Mouse (Mus musculus): ENCODE results near the gene Cntn3. TPM values are rescaled to one million over a fixed set of nuclear protein-coding genes. Genes with fewer than 3 reads are reported as not detected.

Gene Cntn3
- polyA plus RNA-seq, 1 experiment: not detected

DNA sequence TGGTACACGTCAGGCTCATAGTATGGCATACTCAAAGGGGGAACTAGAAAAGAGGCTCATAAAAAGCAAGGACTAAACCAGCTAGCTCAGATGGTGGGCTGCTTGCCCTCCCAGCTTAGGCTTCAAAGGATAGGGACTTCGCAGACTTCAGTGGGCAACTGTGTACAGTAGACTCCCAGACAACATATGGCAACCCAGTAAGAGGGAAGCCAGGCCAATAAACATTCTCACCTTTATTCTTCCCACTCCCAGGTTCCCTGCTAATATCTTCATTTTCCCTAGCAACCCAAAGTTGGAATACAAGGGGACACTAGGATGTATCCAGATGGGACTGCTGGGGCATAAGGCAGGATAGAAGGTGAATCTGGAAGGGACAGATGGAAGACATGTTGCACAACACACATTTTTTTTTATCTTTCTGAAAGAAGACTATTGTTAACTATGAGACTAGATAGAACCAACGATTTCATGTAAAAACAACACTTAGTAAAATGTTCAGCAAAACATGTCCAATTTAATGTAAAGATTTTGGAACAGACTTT, 209.5 kb downstream of the Cntn3 start:
- 84% methylated on average over 3 of the region's 3 CpGs for WGBS
- Histone ChIP-seq H3K36me3 (ENCODE audit: control insufficient read depth, insufficient read depth, low read length) (no peaks in the 10 kb centered on the region), H3K4me1 (ENCODE audit: control insufficient read depth, insufficient read depth, insufficient read length, low read length) (no peaks in the 10 kb centered on the region), H3K27ac (ENCODE audit: insufficient read depth, low read depth, low read length) (no peak overlapping the region), H3K4me3 (ENCODE audit: low read depth, low read length) (no peak overlapping the region), H3K27me3 (ENCODE audit: control insufficient read depth, insufficient read depth, low read length) (no peaks in the 10 kb centered on the region)
- no peak for TF ChIP-seq CTCF (IDR thresholded peaks at IDR 0.05; ENCODE audit: extremely low read depth, insufficient read length, insufficient replicate concordance, low read depth, low read length)
- TF ChIP-seq POLR2A (IDR thresholded peaks at IDR 0.05; ENCODE audit: low read depth, low read length): no peak

DNA sequence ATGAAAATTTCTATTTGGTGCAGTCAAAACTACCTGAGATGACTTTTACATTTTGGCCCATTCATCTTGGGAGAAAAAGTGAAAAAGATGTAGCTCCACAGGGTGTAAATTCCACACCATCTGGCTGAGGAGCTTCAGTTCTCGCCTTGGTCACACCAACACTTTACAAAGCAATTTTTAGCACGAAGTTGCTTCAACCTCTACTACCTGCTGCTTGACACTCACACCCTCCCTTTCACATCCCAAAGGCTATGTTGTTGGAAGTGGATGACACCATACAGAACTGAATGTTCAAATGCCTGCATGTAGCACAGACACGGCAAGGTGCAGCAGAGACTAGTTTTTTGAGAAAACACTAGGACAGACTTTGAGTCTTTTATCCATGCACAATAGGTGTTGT, 240.8 kb downstream of the Cntn3 start:
- Histone ChIP-seq H3K27ac (ENCODE audit: insufficient read depth, low read depth, low read length) (no peak overlapping the region), H3K36me3 (ENCODE audit: control insufficient read depth, insufficient read depth, low read length) (no peaks in the 10 kb centered on the region), H3K4me3 (ENCODE audit: low read depth, low read length) (no peak overlapping the region), H3K4me1 (ENCODE audit: control insufficient read depth, insufficient read depth, insufficient read length, low read length) (no peaks in the 10 kb centered on the region), H3K27me3 (ENCODE audit: control insufficient read depth, insufficient read depth, low read length) (no peaks in the 10 kb centered on the region)
- TF ChIP-seq CTCF (IDR thresholded peaks at IDR 0.05; ENCODE audit: extremely low read depth, insufficient read length, insufficient replicate concordance, low read depth, low read length) (no peak), POLR2A (IDR thresholded peaks at IDR 0.05; ENCODE audit: low read depth, low read length) (no peak)
- 70% methylated on average over 3 of the region's 3 CpGs for WGBS

DNA sequence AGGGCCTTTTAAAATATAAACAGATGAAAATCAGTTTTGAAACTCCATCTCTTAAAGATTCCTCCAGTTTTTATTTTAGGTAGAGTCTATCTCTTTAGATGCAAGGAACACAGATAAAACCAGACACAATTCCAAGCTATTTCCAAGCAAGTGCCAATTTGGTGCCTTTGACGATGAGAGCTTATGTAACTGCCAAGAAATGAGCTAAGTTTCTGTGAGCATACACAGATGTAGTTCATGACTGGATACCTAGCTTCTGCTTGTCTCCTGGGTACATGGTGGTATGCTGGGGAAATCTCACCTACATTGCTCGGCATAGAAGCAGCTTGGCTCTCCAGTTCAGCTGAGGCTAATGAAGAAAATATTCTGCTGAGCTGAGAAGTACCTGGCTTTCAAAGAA, 246.2 kb downstream of the Cntn3 start:
- 76% methylated on average over 2 of the region's 2 CpGs for WGBS
- Histone ChIP-seq H3K4me1 (ENCODE audit: control insufficient read depth, insufficient read depth, insufficient read length, low read length) (no peaks in the 10 kb centered on the region), H3K27me3 (ENCODE audit: control insufficient read depth, insufficient read depth, low read length) (no peaks in the 10 kb centered on the region), H3K27ac (ENCODE audit: insufficient read depth, low read depth, low read length) (no peak overlapping the region), H3K4me3 (ENCODE audit: low read depth, low read length) (no peak overlapping the region), H3K36me3 (ENCODE audit: control insufficient read depth, insufficient read depth, low read length) (no peaks in the 10 kb centered on the region)
- TF ChIP-seq POLR2A (IDR thresholded peaks at IDR 0.05; ENCODE audit: low read depth, low read length) (no peak), CTCF (IDR thresholded peaks at IDR 0.05; ENCODE audit: extremely low read depth, insufficient read length, insufficient replicate concordance, low read depth, low read length) (no peak)

DNA sequence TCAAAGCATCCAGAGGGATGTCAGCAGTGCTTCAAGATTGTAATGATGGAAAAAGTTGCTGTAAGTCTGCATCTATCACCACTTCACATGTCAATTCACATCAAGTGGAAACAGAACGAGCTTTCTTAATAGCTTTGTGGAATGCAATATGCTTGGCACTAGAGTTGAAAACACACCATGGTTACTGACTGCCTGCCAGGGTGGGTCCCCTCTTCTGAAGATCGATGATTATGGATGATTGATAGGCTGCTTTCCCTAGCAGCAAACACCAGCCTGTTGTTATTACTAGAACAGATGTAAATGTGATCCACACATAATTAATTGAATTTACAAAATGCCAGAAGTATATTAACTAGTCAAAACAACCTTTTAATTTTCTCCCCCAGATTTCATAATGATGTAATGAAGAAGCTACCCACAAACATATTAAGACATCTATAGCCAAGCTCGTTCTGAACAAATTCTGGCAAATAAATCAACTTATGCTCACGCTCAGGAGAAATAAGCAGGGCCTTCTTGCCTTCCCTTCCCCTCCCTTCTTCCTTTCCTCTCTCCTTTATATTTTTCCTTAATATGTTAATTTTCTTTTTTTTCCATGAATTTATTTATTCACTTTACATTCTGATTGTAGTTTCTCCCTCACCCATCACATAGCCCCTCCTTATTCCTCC, 250.2 kb downstream of the Cntn3 start:
- no peaks in the 10 kb centered on the region for H3K4me1 ChIP-seq (ENCODE audit: control insufficient read depth, insufficient read depth, insufficient read length, low read length)
- H3K4me3 ChIP-seq (ENCODE audit: low read depth, low read length): no peak overlapping the region
- TF ChIP-seq CTCF (IDR thresholded peaks at IDR 0.05; ENCODE audit: extremely low read depth, insufficient read length, insufficient replicate concordance, low read depth, low read length) (no peak), POLR2A (IDR thresholded peaks at IDR 0.05; ENCODE audit: low read depth, low read length) (no peak)
- no peak overlapping the region for H3K27ac ChIP-seq (ENCODE audit: insufficient read depth, low read depth, low read length)
- no peaks in the 10 kb centered on the region for H3K36me3 ChIP-seq (ENCODE audit: control insufficient read depth, insufficient read depth, low read length)
- H3K27me3 ChIP-seq (ENCODE audit: control insufficient read depth, insufficient read depth, low read length): no peaks in the 10 kb centered on the region
- 50% methylated on average over 4 of the region's 4 CpGs for WGBS

DNA sequence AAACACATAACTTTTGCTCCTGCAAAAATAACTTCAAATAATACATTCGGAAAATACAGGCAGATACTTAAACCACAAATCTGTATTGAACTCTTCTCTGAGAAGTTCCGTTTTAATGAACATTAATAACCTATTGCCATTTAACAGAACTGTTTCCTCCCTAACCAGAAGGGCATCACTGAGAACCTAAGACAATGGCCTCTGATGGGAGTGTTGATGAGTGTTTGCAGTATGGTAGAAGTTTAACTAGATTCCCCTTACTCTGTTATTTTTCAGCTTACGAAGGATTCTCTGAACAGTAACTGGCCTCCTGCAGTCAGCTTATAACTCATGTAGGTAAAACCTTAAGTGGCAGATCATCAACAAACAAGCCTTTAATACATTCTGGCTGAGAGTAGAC, 253.1 kb downstream of the Cntn3 start:
- Histone ChIP-seq H3K4me3 (ENCODE audit: low read depth, low read length) (no peak overlapping the region), H3K36me3 (ENCODE audit: control insufficient read depth, insufficient read depth, low read length) (no peaks in the 10 kb centered on the region), H3K27me3 (ENCODE audit: control insufficient read depth, insufficient read depth, low read length) (no peaks in the 10 kb centered on the region), H3K4me1 (ENCODE audit: control insufficient read depth, insufficient read depth, insufficient read length, low read length) (no peaks in the 10 kb centered on the region), H3K27ac (ENCODE audit: insufficient read depth, low read depth, low read length) (no peak overlapping the region)
- WGBS: 32% methylated on average over 3 of the region's 3 CpGs
- TF ChIP-seq POLR2A (IDR thresholded peaks at IDR 0.05; ENCODE audit: low read depth, low read length): no peak
- no peak for TF ChIP-seq CTCF (IDR thresholded peaks at IDR 0.05; ENCODE audit: extremely low read depth, insufficient read length, insufficient replicate concordance, low read depth, low read length)

DNA sequence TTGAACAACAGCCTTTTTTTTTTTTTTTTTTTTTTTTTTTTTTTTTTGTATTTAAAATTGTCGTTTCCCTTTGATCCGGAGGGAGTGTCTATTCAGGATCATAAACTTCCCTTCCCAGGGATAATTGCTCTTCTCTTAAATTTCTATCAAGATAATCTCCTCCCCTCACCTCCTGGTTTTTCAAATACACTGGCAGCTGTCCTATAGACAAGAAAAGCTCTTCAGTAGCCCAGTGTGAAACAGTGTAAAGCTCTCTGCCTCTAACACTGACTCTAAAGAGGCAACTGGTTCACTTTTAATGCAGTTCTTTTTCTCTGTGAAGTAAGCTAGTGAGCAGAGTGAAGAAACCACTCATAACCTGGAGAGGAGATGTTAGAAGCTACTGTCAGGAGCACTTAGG, 290.0 kb downstream of the Cntn3 start:
- H3K27me3 ChIP-seq (ENCODE audit: control insufficient read depth, insufficient read depth, low read length): no peaks in the 10 kb centered on the region
- no peak overlapping the region for H3K4me3 ChIP-seq (ENCODE audit: low read depth, low read length)
- WGBS: 35% methylated on average over 2 of the region's 2 CpGs
- TF ChIP-seq CTCF (IDR thresholded peaks at IDR 0.05; ENCODE audit: extremely low read depth, insufficient read length, insufficient replicate concordance, low read depth, low read length) (no peak), POLR2A (IDR thresholded peaks at IDR 0.05; ENCODE audit: low read depth, low read length) (no peak)
- H3K27ac ChIP-seq (ENCODE audit: insufficient read depth, low read depth, low read length): no peak overlapping the region
- no peaks in the 10 kb centered on the region for H3K4me1 ChIP-seq (ENCODE audit: control insufficient read depth, insufficient read depth, insufficient read length, low read length)
- no peaks in the 10 kb centered on the region for H3K36me3 ChIP-seq (ENCODE audit: control insufficient read depth, insufficient read depth, low read length)

DNA sequence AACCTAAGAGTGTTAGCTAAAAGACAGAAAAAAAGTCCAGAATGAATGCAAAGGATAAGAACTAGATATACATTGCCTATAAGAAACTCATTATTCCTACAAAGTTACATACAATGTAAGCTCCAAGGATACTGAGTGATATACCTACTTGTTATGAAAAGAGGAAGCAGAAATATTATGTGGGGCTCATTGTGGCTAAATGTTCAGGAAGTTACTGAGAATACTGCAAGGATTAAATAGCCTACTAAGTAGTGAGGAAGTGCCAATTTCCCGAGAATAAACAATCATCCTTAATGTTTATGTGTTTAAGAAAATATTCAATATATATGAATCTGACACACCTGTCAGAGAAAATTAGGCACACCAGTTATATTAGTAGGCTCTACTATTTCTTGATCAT, 341.9 kb downstream of the Cntn3 start:
- Histone ChIP-seq H3K4me1 (ENCODE audit: control insufficient read depth, insufficient read depth, insufficient read length, low read length) (no peaks in the 10 kb centered on the region), H3K27me3 (ENCODE audit: control insufficient read depth, insufficient read depth, low read length) (no peaks in the 10 kb centered on the region), H3K36me3 (ENCODE audit: control insufficient read depth, insufficient read depth, low read length) (no peaks in the 10 kb centered on the region), H3K4me3 (ENCODE audit: low read depth, low read length) (no peak overlapping the region), H3K27ac (ENCODE audit: insufficient read depth, low read depth, low read length) (no peak overlapping the region)
- WGBS: 59% methylated on average over 1 of the region's 1 CpGs
- TF ChIP-seq CTCF (IDR thresholded peaks at IDR 0.05; ENCODE audit: extremely low read depth, insufficient read length, insufficient replicate concordance, low read depth, low read length): no peak
- TF ChIP-seq POLR2A (IDR thresholded peaks at IDR 0.05; ENCODE audit: low read depth, low read length): no peak
